Mouse (Mus musculus) right cerebral cortex, postnatal 36 days (tissue): ENCODE data around the gene Cdkal1.

Experiments
- DNase-seq, 2 experiments: peaks; one replicate each; pipeline ENCODE4 v3.0.0; 2022; ENCODE audit warnings: low spot score in 2 of 2, mixed read lengths in 1 of 2

Gene Cdkal1

DNA sequence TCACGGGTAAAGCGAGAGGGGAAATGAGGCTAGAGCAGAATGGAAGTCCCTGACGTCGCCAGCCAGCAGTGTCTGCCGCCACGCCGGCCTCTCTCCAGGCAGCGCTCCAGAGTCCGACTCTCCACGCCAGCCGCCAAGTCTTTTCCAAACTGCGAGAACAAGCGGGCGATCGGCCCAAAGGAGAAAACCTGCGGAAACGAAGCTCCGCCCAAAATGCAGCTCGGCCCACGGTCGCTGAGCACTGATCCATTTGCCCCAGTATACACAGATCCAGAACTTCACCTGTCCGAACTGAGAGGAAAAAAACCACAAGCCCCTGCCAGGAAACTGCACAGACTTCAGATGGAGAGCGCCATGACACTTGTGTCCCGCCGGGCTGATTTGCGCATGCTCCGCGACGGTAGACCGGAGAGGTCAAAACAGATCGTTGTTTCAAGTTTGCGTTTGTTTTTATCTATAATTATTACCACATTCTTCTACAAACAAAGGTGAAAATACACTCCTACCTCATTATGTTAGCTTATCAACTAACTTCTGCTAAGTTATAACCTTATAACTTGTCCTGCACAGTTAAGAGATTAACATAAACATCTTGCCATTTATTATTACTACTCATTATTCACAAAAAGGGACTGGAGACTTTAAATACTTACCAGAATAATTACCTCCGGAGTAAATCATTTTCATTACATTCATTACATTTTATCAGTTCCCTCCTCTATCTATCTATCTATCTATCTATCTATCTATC is at the start of gene Cdkal1:
Gene Cdkal1, minus strand, starts transcription at position 394 of the 751 bp plus-strand sequence.
- peak; percentile 60 to 68 for DNase-seq

- DNase-seq: no peak
These were observed 47.9 kb upstream of the Cdkal1 start for GRCm38 (mm10) chr13:29903341-29903740.

- DNase-seq: no peak
These were observed 47.2 kb upstream of the Cdkal1 start for GRCm38 (mm10) chr13:29902676-29903075.

DNA sequence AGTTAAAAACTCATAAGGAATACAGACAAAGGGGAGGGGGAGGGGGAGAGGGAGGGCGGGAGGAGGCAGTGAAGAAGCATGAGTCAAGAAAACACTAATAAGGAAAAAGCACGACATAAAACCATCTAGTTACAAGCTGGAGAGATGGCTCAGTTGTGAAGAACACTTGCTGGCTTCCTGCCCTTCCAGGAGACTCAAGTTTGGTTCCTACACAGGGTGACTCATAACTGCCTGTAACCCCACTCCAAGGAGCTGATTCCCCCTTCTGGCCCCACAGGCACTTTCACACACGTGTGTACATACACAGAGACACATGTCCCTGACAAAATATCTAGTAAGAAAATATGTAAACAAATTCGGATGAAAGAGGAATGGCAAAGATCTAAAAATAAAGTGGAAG is 46.2 kb upstream of the Cdkal1 start:
- peak in 1 of 2 experiments; percentile 30 for DNase-seq

GRCm38 (mm10) chr13:29866780-29867179 is 11.3 kb upstream of the Cdkal1 start:
- no peak for DNase-seq

- DNase-seq: no peak
These were observed 8.9 kb upstream of the Cdkal1 start for GRCm38 (mm10) chr13:29864331-29864730.

DNA sequence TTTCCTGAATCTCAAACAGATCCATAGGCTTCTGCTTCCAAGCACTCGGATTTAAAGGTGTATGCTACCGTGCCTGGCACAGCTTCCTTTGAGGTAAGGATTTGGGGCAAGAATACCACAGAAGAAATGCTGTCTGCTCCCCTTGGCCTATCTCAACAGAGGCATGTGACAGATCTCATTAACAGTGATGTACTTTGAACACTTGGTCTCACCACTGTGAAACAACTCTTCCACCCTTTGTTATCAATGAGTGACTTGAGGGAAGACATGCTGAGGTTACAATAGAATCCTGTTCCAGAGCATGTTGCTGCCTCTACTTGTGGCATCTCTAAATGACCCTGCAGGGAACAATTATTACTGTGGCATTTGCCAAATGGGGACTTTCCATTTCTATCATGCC is 4.6 kb upstream of the Cdkal1 start:
- DNase-seq: no peak

DNA sequence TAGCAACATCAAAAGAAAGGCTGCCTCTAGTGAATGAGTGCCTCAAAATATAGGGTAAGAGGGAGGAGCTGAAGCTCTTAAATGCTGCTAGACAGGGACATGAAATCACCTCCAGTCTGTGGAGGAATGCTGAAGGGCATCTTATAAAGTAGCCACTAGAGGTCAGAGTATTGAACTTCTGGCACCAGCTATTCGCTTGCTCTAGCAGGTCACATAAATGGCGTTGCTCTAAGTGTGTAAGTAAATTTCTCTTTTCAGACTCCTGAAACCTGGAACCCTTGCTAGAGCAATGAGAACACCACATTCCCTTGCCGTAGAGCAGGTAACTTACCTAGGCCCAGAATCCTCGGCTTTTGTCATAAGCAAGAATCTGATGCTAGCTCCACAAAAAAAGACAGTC is 2.0 kb upstream of the Cdkal1 start:
- no peak for DNase-seq

DNA sequence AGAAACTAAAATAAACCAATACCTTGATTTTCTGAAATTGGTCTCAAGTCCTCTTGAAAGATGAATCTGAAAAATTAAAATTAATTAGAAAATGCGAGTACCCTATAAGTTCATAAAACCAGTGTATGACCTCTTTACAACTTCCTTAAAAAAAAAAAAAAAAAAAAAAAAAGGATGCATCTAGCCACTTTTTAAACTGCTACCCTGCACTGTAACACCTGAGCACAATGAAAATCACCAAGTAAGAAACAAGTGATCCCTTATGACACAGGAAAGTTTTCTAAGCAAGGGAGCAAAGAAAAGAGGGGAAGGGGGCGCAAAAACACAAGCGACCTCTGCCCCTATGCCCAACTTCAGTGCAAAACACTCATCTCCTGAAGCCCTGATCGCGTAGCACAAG is 598 bp downstream of the Cdkal1 start:
- DNase-seq: no peak

GRCm38 (mm10) chr13:29838409-29839047 is 16.9 kb downstream of the Cdkal1 start:
- no peak for DNase-seq

DNA sequence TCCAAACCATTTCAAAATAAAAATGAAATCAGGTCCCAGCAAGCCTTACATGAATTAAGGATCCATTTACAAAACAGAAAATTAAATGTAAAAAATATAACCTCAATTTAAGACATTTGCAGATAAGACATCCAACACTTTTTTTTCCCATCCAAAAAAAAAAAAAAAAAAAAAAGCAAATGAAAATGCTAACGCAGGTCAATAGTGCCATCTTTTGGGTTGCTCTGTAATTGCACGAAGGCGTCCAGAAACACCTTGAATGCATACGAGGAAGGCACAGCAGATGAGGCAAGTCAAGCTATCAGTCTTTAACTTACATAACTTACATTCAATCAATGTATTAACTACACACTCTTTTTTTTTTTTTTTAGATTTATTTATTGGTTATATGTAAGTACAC is 20.3 kb downstream of the Cdkal1 start:
- no peak for DNase-seq

- no peak for DNase-seq
These were observed 21.7 kb downstream of the Cdkal1 start for GRCm38 (mm10) chr13:29833751-29834150.

GRCm38 (mm10) chr13:29831126-29831525 is 24.3 kb downstream of the Cdkal1 start:
- DNase-seq: no peak

DNA sequence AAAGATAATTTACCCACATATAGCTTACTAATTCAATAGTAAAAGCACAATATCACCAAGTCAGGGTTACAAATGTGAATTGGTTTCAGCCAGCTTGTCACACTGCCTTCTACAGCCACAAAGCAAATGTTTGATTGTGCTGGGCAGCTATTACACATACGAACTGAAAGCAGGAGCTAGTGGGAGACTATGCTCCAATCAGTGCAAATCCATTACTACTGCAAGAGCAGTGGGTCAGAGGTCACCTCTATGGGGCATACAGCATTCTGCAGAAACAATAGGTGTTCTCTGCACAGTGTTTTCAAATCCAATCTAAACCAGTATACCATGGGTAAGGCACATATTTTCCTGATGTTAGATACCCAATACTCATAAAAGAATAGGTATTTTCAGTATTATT is 27.4 kb downstream of the Cdkal1 start:
- DNase-seq: no peak

- DNase-seq: no peak
These were observed 29.0 kb downstream of the Cdkal1 start for GRCm38 (mm10) chr13:29826469-29826868.

GRCm38 (mm10) chr13:29826041-29826440 is 29.4 kb downstream of the Cdkal1 start:
- DNase-seq: no peak

- DNase-seq: no peak
These were observed 30.7 kb downstream of the Cdkal1 start for GRCm38 (mm10) chr13:29824797-29825196.

- no peak for DNase-seq
These were observed 31.1 kb downstream of the Cdkal1 start for GRCm38 (mm10) chr13:29824326-29824725.

DNA sequence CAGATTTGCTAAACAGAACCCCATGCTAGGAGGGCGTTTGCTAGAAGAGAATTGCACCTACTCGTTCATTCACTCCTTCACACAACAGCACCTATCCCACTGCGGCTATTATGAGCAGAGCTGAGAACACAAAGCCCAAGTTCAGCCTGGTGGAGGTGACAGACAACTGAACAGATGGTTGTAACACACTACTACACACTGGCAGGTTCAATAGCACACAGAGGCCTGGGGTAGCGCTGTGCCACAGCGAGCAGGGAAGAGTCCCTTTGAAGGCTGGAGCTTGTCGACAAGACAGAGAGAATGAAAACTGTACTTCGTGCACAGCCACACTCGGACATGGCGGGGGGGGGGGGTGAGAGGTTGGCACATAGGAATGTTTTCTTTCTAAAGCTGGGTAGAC is 31.6 kb downstream of the Cdkal1 start:
- DNase-seq: peak; percentile 38 to 62

- DNase-seq: no peak
These were observed 32.0 kb downstream of the Cdkal1 start for GRCm38 (mm10) chr13:29823487-29823886.

DNA sequence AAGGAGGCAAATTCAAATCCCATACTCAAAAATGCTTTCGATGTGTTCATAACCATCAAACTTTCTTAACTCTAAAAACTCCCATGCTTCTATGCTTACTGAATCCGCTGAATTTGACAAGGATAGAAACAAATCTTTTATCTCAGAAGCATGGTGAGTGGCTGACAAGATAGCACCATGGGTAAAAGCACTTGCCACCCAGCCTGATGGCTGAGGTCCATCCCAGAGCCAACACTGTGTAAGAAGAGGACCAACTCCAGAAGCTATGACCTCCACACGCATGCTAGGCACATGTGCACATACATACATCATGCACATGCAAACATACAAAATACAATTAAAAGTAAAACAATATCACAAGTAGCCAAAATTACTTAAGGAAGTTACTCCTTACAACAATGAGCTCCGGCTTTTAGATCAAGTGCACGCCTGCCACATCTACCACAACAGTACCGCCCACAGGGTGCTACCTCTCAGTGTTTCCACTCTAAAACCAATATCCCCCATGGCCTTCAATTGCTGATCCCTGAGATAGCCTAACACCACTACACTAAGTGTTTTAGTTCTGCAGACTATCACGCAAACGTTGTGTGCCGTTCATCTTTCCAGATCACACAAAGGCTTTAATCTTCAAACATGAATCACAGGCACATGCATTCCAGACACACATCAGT is 35.4 kb downstream of the Cdkal1 start:
- DNase-seq: no peak

DNA sequence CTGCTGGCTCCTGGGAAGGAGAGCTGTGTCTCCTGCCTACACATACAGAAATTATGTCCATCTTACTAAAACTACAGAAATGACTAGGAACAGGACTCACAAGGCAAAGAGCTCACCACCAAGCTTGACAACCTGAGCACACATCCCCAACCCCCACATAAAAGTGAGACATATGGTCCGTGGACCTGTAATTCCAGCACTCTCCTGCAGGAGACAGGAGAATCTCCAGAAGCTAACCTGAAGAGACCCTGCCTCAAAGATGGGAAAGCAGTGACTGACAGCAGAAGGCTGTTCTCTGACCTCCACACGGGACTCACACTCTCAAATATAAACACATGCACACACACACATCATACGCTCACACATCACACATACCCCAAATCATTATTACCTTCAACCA is 36.3 kb downstream of the Cdkal1 start:
- DNase-seq: no peak

- no peak for DNase-seq
These were observed 37.2 kb downstream of the Cdkal1 start for GRCm38 (mm10) chr13:29818314-29818713.
